Comparison of ENCODE assay signal across 9 mouse cellular contexts in the genomic region with DNA sequence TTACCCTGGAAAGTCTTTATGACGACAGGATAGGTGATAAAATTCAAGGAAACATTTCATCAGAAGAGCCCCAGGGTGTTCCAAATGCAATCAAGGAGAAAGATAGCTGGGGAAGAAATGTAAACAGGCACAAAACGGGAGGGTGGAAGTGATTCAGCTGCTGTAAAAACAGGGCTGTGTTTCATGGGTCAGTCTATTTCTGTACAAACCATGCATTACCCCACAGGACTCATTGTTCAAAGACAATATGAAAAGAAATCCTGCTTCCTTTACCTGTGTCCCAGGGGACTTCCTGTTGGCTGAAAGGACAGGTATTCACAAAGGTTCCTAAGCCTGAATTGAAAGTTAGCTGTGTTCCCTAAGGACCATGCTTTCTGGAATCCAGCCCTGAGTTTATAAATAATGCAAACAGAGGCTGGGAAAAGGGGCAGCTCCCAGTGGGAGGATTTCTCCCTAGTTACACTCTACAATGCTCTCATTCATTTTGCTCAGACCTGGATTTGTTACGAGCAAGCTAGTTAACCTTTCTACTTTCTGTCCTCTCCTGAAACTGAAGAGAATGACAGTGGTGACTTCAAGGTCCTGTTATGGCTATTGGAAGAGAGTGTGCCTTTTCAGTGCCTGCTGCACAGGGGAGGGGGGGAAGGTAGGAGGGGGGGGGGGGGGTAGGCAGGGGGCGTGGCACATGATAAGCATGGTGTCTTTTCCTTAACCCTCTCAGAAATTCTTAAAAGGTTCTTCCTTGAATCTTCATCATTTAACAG. TPM values are rescaled to one million over a fixed set of nuclear protein-coding genes. Genes with fewer than 3 reads are reported as not detected.
DNase-seq lines count a peak whose midpoint lies in the region; ATAC-seq and TF ChIP-seq lines count a peak whose summit lies in the region.
"Had no signal": no experiment of that assay in that cellular context is flagged by ENCODE, and none has a peak within 500 bp of the region (broad histone marks: within the 10 kb centered on the region; RNA-seq: fewer than 3 reads in every experiment).

No protein-coding gene starts in this region.

- H3K27ac ChIP-seq in midbrain, embryonic 11.5 days (ENCODE audit: low read depth, low read length): no peak overlapping the region
- H3K27ac ChIP-seq in midbrain, embryonic 10.5 days (replicated peaks): no peak overlapping the region
- H3K27ac ChIP-seq in hindbrain, embryonic 16.5 days (ENCODE audit: low read depth, low read length): peak overlapping the region; percentile 4; the same call in 1 of the 2 replicates
- H3K27ac ChIP-seq in stomach, embryonic 16.5 days (ENCODE audit: low read length): peak overlapping the region; percentile 42; the same call in 1 of the 2 replicates
- H3K27ac ChIP-seq in thymus, adult 2 months (ENCODE audit: control insufficient read depth, insufficient read depth, low read length): no peak overlapping the region

- H3K9ac ChIP-seq in midbrain, embryonic 11.5 days (ENCODE audit: low read length): no peak overlapping the region
- no peak overlapping the region for H3K9ac ChIP-seq in hindbrain, embryonic 16.5 days (ENCODE audit: low read depth, low read length)
- peak overlapping the region; percentile 22; the same call in 1 of the 2 replicates for H3K9ac ChIP-seq in stomach, embryonic 16.5 days (ENCODE audit: low read length)

- H3K27me3 ChIP-seq in midbrain, embryonic 11.5 days (ENCODE audit: control insufficient read depth, insufficient read depth, low read length): no peaks in the 10 kb centered on the region
- H3K27me3 ChIP-seq in midbrain, embryonic 10.5 days (ENCODE audit: low read depth, poor library complexity, severe bottlenecking): no peaks in the 10 kb centered on the region
- H3K27me3 ChIP-seq in hindbrain, embryonic 16.5 days (replicated peaks; ENCODE audit: control insufficient read depth, insufficient read depth, low read length): no peaks in the 10 kb centered on the region
- H3K27me3 ChIP-seq in stomach, embryonic 16.5 days (ENCODE audit: control insufficient read depth, insufficient read depth, low read length): no peaks in the 10 kb centered on the region
- no peaks in the 10 kb centered on the region for H3K27me3 ChIP-seq in thymus, adult 2 months (ENCODE audit: control insufficient read depth, insufficient read depth, low read length)

- H3K4me3 ChIP-seq in midbrain, embryonic 11.5 days (ENCODE audit: low read depth, low read length): no peak overlapping the region
- no peak overlapping the region for H3K4me3 ChIP-seq in midbrain, embryonic 10.5 days
- no peak overlapping the region for H3K4me3 ChIP-seq in hindbrain, embryonic 16.5 days (ENCODE audit: low read length)
- H3K4me3 ChIP-seq in stomach, embryonic 16.5 days (replicated peaks; ENCODE audit: low read length): no peak overlapping the region
- H3K4me3 ChIP-seq in thymus, adult 2 months (ENCODE audit: control insufficient read depth, insufficient read depth, low read length): no peak overlapping the region

- H3K36me3 ChIP-seq in midbrain, embryonic 11.5 days (ENCODE audit: control insufficient read depth, insufficient read depth, low read length): no peaks in the 10 kb centered on the region
- H3K36me3 ChIP-seq in midbrain, embryonic 10.5 days: no peaks in the 10 kb centered on the region
- H3K36me3 ChIP-seq in hindbrain, embryonic 16.5 days (ENCODE audit: control insufficient read depth, insufficient read depth, low read length): no peaks in the 10 kb centered on the region
- no peaks in the 10 kb centered on the region for H3K36me3 ChIP-seq in stomach, embryonic 16.5 days (ENCODE audit: control insufficient read depth, insufficient read depth, low read length)
- H3K36me3 ChIP-seq in thymus, adult 2 months (ENCODE audit: control insufficient read depth, insufficient read depth, low read length): no peaks in the 10 kb centered on the region

- DNase-seq in midbrain, embryonic 11.5 days (ENCODE audit: low spot score, missing footprints): no peak
- no peak for DNase-seq in midbrain, embryonic 10.5 days (ENCODE audit: low spot score)
- peak; percentile 60 to 66 for DNase-seq in heart, adult 18-20 months
- DNase-seq in thymus, postnatal 36 days: no peak
- DNase-seq in thymus, adult 2 months: no peak
- DNase-seq: right cerebral cortex, postnatal 25 days had no signal

- H3K9me3 ChIP-seq in midbrain, embryonic 11.5 days (ENCODE audit: control insufficient read depth, low read length): no peaks in the 10 kb centered on the region
- H3K9me3 ChIP-seq in midbrain, embryonic 10.5 days (replicated peaks): no peaks in the 10 kb centered on the region
- H3K9me3 ChIP-seq in hindbrain, embryonic 16.5 days (ENCODE audit: control insufficient read depth, low read length): no peaks in the 10 kb centered on the region
- no peaks in the 10 kb centered on the region for H3K9me3 ChIP-seq in stomach, embryonic 16.5 days (replicated peaks; ENCODE audit: control insufficient read depth, low read length)

- no peak overlapping the region for H3K4me2 ChIP-seq in midbrain, embryonic 11.5 days
- H3K4me2 ChIP-seq in hindbrain, embryonic 16.5 days (ENCODE audit: low read length): no peak overlapping the region; the same call in 1 of the 2 replicates
- peak overlapping the region; percentile 20; the same call in 1 of the 2 replicates for H3K4me2 ChIP-seq in stomach, embryonic 16.5 days (ENCODE audit: low read depth, low read length)

- WGBS in midbrain, embryonic 11.5 days: 38% methylated on average over 4 of the region's 4 CpGs
- 51% methylated on average over 4 of the region's 4 CpGs for WGBS in midbrain, embryonic 10.5 days
- WGBS in hindbrain, embryonic 16.5 days: 15% methylated on average over 4 of the region's 4 CpGs
- WGBS in stomach, embryonic 16.5 days: 21% methylated on average over 4 of the region's 4 CpGs
- 82% methylated on average over 4 of the region's 4 CpGs for WGBS in thymus, adult 2 months

- 0 out of 2 replicates have a peak, but pooled peaks have one; percentile 11 for ATAC-seq in midbrain, embryonic 11.5 days (ENCODE audit: low FRiP score)
- peak; percentile 64; the same call in 1 of the 2 replicates for ATAC-seq in hindbrain, embryonic 16.5 days
- ATAC-seq in stomach, embryonic 16.5 days (ENCODE audit: insufficient read depth, low FRiP score): no peak
- ATAC-seq: inflammation-experienced regulatory T-cells, adult 6 months had no signal

- no peak for TF ChIP-seq CTCF in thymus, adult 2 months (IDR thresholded peaks at IDR 0.05; ENCODE audit: borderline replicate concordance, control insufficient read depth, extremely low read depth, insufficient read depth, low read length, poor library complexity)

- H3K4me1 ChIP-seq in midbrain, embryonic 11.5 days (ENCODE audit: control insufficient read depth, insufficient read depth, low read length): peaks cover 3% of the 10 kb centered on the region; the same call in 1 of the 2 replicates
- H3K4me1 ChIP-seq in midbrain, embryonic 10.5 days: peaks cover 10% of the 10 kb centered on the region
- H3K4me1 ChIP-seq in hindbrain, embryonic 16.5 days (ENCODE audit: control insufficient read depth, insufficient read depth, low read depth, low read length): peaks cover 5% of the 10 kb centered on the region
- 0 out of 2 replicates have a peak, but pooled peaks cover 7% of the 10 kb centered on the region for H3K4me1 ChIP-seq in stomach, embryonic 16.5 days (ENCODE audit: control insufficient read depth, insufficient read depth, low read length)
- H3K4me1 ChIP-seq in thymus, adult 2 months (replicated peaks; ENCODE audit: control insufficient read depth, insufficient read depth, low read length): no peaks in the 10 kb centered on the region

- no peak for TF ChIP-seq POLR2A in thymus, adult 2 months (IDR thresholded peaks at IDR 0.05; ENCODE audit: control insufficient read depth, extremely low read depth, insufficient read depth, low read length, poor library complexity)

RNA-seq across cellular contexts. Expression of a gene that starts 13.0 kb away (rescaled TPM):
- polyA plus RNA-seq in midbrain, embryonic 11.5 days (2014; fragmentation: Nextera tagmentation; extraction: Ambion mirVana): 15.0 and 18.0 TPM in 2 replicates
- polyA plus RNA-seq in midbrain, embryonic 10.5 days (2016; fragmentation: Nextera tagmentation; extraction: Ambion mirVana): 14.4 and 15.2 TPM in 2 replicates
- total RNA-seq in heart, adult 18-20 months (2021): 1 to 10 TPM; 6.4 to 8.4 TPM
- 8.7 and 9.2 TPM in 2 replicates for polyA plus RNA-seq in hindbrain, embryonic 16.5 days (2015; fragmentation: Nextera tagmentation; extraction: Ambion mirVana)
- polyA plus RNA-seq in stomach, embryonic 16.5 days (2015; fragmentation: Nextera tagmentation; extraction: Ambion mirVana): 9.8 and 10.7 TPM in 2 replicates
- polyA plus RNA-seq in thymus, adult 2 months (2012; rRNA removed): 15.2 and 15.8 TPM in 2 replicates

Comparison
In these comparisons a context has a peak if more than half of its experiments do, and no peak if none do; other contexts are left out.
1. DNase-seq: peak in heart, adult 18-20 months (2 of 2); none in midbrain, embryonic 11.5 days (single experiment), midbrain, embryonic 10.5 days (single experiment), thymus, postnatal 36 days (0 of 2) and thymus, adult 2 months (single experiment).
2. H3K27ac ChIP-seq: peak in hindbrain, embryonic 16.5 days (single experiment) and stomach, embryonic 16.5 days (single experiment); none in midbrain, embryonic 11.5 days (single experiment), midbrain, embryonic 10.5 days (single experiment) and thymus, adult 2 months (single experiment).